Mouse (Mus musculus) heart, embryonic 10.5 days (tissue): ENCODE results near the gene Zp1. TPM values are rescaled to one million over a fixed set of nuclear protein-coding genes. Genes with fewer than 3 reads are reported as not detected.
A peak's percentile ranks its signal among the peaks of the same experiment; 100 is the strongest.

Experiments
- DNase-seq: peaks from one replicate; pipeline ENCODE4 v3.0.0-alpha.2; 2017; ENCODE audit warnings: low spot score
- H3K27ac ChIP-seq: fragments of 300-500 bp; sonication (generic); 2 replicates; pipeline ENCODE4 v1.5.1; 2016; ENCODE audit warnings: mild to moderate bottlenecking
- H3K27me3 ChIP-seq: fragments of 300-500 bp; sonication (generic); 2 replicates; pipeline ENCODE4 v1.6.1; 2016; ENCODE audit warnings: mild to moderate bottlenecking; ENCODE audit not compliant: poor library complexity, insufficient read depth, severe bottlenecking
- H3K36me3 ChIP-seq: fragments of 300-500 bp; sonication (generic); 2 replicates; pipeline ENCODE4 v1.6.1; 2016; ENCODE audit warnings: mild to moderate bottlenecking, moderate library complexity
- H3K4me1 ChIP-seq: fragments of 300-500 bp; sonication (generic); 2 replicates; pipeline ENCODE4 v1.6.1; 2016; ENCODE audit warnings: mild to moderate bottlenecking
- H3K4me3 ChIP-seq: fragments of 300-500 bp; sonication (generic); 2 replicates; pipeline ENCODE4 v1.5.1; 2016; ENCODE audit warnings: mild to moderate bottlenecking, moderate library complexity
- H3K9me3 ChIP-seq: fragments of 300-500 bp; sonication (generic); 2 replicates; pipeline ENCODE4 v1.6.1; 2016; ENCODE audit warnings: mild to moderate bottlenecking, moderate library complexity
- WGBS: fragments of 180-500 bp; shearing (Covaris S2); methylation state at CpG from one replicate; pipeline ENCODE4 v1.1.7; 2016; 5-methylcytosine and 5-hydroxymethylcytosine counted together
- polyA plus RNA-seq: library from polyadenylated mRNA; unstranded; fragments of >200 nt; fragmentation: Nextera tagmentation; extraction: Ambion mirVana; gene quantifications from 2 replicates; pipeline ENCODE4 v1.2.1, GENCODE M21; 2016

The Zp1 gene
- polyA plus RNA-seq = not detected in 2 replicates

GRCm38 (mm10) chr19:10920532-10920931 is at the start of gene Zp1:
Gene Zp1 (minus strand): TSS chr19:10920632.
- no peak for DNase-seq
- H3K27ac ChIP-seq = no peak within 1 kb of the TSS

GRCm38 (mm10) chr19:10968578-10968977 is 48.1 kb upstream of the Zp1 start:
- Histone ChIP-seq H3K27me3 (peaks cover 25% of the 10 kb centered on the region), H3K4me3 (no peak overlapping the region), H3K4me1 (peaks cover 2% of the 10 kb centered on the region; the same call in 1 of the 2 replicates), H3K9me3 (no peaks in the 10 kb centered on the region), H3K36me3 (no peaks in the 10 kb centered on the region), H3K27ac (no peak overlapping the region)
- WGBS = 85% methylated on average over 7 of the region's 7 CpGs
- DNase-seq = no peak

More at GRCm38 (mm10) chr19:10920532-10920931, at the start of gene Zp1:
- H3K36me3 ChIP-seq = no peaks in the 10 kb centered on the region
- H3K9me3 ChIP-seq = no peaks in the 10 kb centered on the region
- peaks cover 9% of the 10 kb centered on the region; the same call in 1 of the 2 replicates for H3K27me3 ChIP-seq
- no peak within 1 kb of the TSS for H3K4me3 ChIP-seq
- 69% methylated on average over 2 of the region's 2 CpGs for WGBS
- H3K4me1 ChIP-seq = peaks cover 12% of the 10 kb centered on the region

- no peaks in the 10 kb centered on the region for H3K36me3 ChIP-seq
- H3K4me1 ChIP-seq = no peaks in the 10 kb centered on the region
- no peak for DNase-seq
- H3K9me3 ChIP-seq = no peaks in the 10 kb centered on the region
- no peak overlapping the region for H3K4me3 ChIP-seq
- 78% methylated on average over 7 of the region's 7 CpGs for WGBS
- peaks cover 40% of the 10 kb centered on the region for H3K27me3 ChIP-seq
- H3K27ac ChIP-seq = no peak overlapping the region
Measured at GRCm38 (mm10) chr19:10965721-10966120, 45.3 kb upstream of the Zp1 start.

- no peak overlapping the region for H3K27ac ChIP-seq
- WGBS = 42% methylated on average over 12 of the region's 12 CpGs
- H3K27me3 ChIP-seq = peaks cover 37% of the 10 kb centered on the region
- no peaks in the 10 kb centered on the region for H3K4me1 ChIP-seq
- DNase-seq = no peak
- no peaks in the 10 kb centered on the region for H3K9me3 ChIP-seq
- no peak overlapping the region for H3K4me3 ChIP-seq
- no peaks in the 10 kb centered on the region for H3K36me3 ChIP-seq
Measured at GRCm38 (mm10) chr19:10959978-10960346, 39.5 kb upstream of the Zp1 start.

- H3K4me3 ChIP-seq = no peak overlapping the region
- H3K27ac ChIP-seq = no peak overlapping the region
- WGBS = 33% methylated on average over 11 of the region's 11 CpGs
- H3K27me3 ChIP-seq = peaks cover 37% of the 10 kb centered on the region
- no peaks in the 10 kb centered on the region for H3K4me1 ChIP-seq
- DNase-seq = no peak
- H3K9me3 ChIP-seq = no peaks in the 10 kb centered on the region
- H3K36me3 ChIP-seq = no peaks in the 10 kb centered on the region
Measured at GRCm38 (mm10) chr19:10959085-10959977, 38.9 kb upstream of the Zp1 start.

GRCm38 (mm10) chr19:10952021-10952939 is 31.8 kb upstream of the Zp1 start:
- H3K27me3 ChIP-seq = peaks cover 9% of the 10 kb centered on the region; the same call in 1 of the 2 replicates
- no peak for DNase-seq
- peak overlapping the region; percentile 72 for H3K27ac ChIP-seq
- H3K36me3 ChIP-seq = no peaks in the 10 kb centered on the region
- WGBS = 39% methylated on average over 11 of the region's 11 CpGs
- H3K9me3 ChIP-seq = no peaks in the 10 kb centered on the region
- H3K4me3 ChIP-seq = 0 out of 2 replicates have a peak overlapping the region, but pooled peaks have one; percentile 13
- H3K4me1 ChIP-seq = peaks cover 42% of the 10 kb centered on the region

GRCm38 (mm10) chr19:10949558-10949957 is 29.1 kb upstream of the Zp1 start:
- Histone ChIP-seq H3K4me1 (peaks cover 51% of the 10 kb centered on the region), H3K4me3 (peak overlapping the region; percentile 81), H3K36me3 (peaks cover 21% of the 10 kb centered on the region), H3K27me3 (no peaks in the 10 kb centered on the region), H3K9me3 (no peaks in the 10 kb centered on the region), H3K27ac (peak overlapping the region; percentile 84)
- WGBS = 32% methylated on average over 9 of the region's 9 CpGs
- DNase-seq = no peak

GRCm38 (mm10) chr19:10949112-10949511 is 28.7 kb upstream of the Zp1 start, which contains the start of gene Ccdc86:
Gene Ccdc86 (minus strand): TSS chr19:10949266.
- peak within 1 kb of the TSS; percentile 81 for H3K4me3 ChIP-seq
- H3K4me1 ChIP-seq = peaks cover 51% of the 10 kb centered on the region
- WGBS = 0% methylated on average over 30 of the region's 30 CpGs
- H3K27me3 ChIP-seq = no peaks in the 10 kb centered on the region
- no peaks in the 10 kb centered on the region for H3K9me3 ChIP-seq
- H3K36me3 ChIP-seq = peaks cover 25% of the 10 kb centered on the region
- H3K27ac ChIP-seq = peak within 1 kb of the TSS; percentile 85
- DNase-seq = peak; percentile 99

- WGBS = 1% methylated on average over 20 of the region's 20 CpGs
- Histone ChIP-seq H3K27ac (peak overlapping the region; percentile 85), H3K36me3 (peaks cover 32% of the 10 kb centered on the region), H3K27me3 (no peaks in the 10 kb centered on the region), H3K9me3 (no peaks in the 10 kb centered on the region), H3K4me3 (peak overlapping the region; percentile 81), H3K4me1 (peaks cover 51% of the 10 kb centered on the region)
- no peak for DNase-seq
Measured at GRCm38 (mm10) chr19:10948416-10948815, 28.0 kb upstream of the Zp1 start.

GRCm38 (mm10) chr19:10947219-10947618 is 26.8 kb upstream of the Zp1 start:
- Histone ChIP-seq H3K4me3 (peak overlapping the region; percentile 81), H3K36me3 (peaks cover 44% of the 10 kb centered on the region), H3K27me3 (no peaks in the 10 kb centered on the region), H3K9me3 (no peaks in the 10 kb centered on the region), H3K27ac (no peak overlapping the region), H3K4me1 (peaks cover 42% of the 10 kb centered on the region)
- WGBS = 95% methylated on average over 5 of the region's 5 CpGs
- DNase-seq = no peak

- 81% methylated on average over 3 of the region's 3 CpGs for WGBS
- Histone ChIP-seq H3K9me3 (no peaks in the 10 kb centered on the region), H3K4me3 (peak overlapping the region; percentile 81; the same call in 1 of the 2 replicates), H3K27ac (no peak overlapping the region), H3K4me1 (peaks cover 35% of the 10 kb centered on the region), H3K36me3 (peaks cover 48% of the 10 kb centered on the region), H3K27me3 (no peaks in the 10 kb centered on the region)
- no peak for DNase-seq
Measured at GRCm38 (mm10) chr19:10946506-10946905, 26.1 kb upstream of the Zp1 start.

GRCm38 (mm10) chr19:10943955-10944354 is 23.5 kb upstream of the Zp1 start:
- Histone ChIP-seq H3K4me1 (peaks cover 37% of the 10 kb centered on the region), H3K27me3 (no peaks in the 10 kb centered on the region), H3K36me3 (peaks cover 48% of the 10 kb centered on the region), H3K9me3 (no peaks in the 10 kb centered on the region), H3K27ac (no peak overlapping the region), H3K4me3 (no peak overlapping the region)
- DNase-seq = no peak
- WGBS = 84% methylated on average over 3 of the region's 3 CpGs
